Mouse (Mus musculus): ENCODE measurements around the gene Ntm. TPM values are rescaled to one million over a fixed set of nuclear protein-coding genes. Genes with fewer than 3 reads are reported as not detected.
A peak's percentile ranks its signal among the peaks of the same experiment; 100 is the strongest.

The Ntm gene
- polyA plus RNA-seq, 1 experiment from 2014 or later, result 22.6 TPM

DNA sequence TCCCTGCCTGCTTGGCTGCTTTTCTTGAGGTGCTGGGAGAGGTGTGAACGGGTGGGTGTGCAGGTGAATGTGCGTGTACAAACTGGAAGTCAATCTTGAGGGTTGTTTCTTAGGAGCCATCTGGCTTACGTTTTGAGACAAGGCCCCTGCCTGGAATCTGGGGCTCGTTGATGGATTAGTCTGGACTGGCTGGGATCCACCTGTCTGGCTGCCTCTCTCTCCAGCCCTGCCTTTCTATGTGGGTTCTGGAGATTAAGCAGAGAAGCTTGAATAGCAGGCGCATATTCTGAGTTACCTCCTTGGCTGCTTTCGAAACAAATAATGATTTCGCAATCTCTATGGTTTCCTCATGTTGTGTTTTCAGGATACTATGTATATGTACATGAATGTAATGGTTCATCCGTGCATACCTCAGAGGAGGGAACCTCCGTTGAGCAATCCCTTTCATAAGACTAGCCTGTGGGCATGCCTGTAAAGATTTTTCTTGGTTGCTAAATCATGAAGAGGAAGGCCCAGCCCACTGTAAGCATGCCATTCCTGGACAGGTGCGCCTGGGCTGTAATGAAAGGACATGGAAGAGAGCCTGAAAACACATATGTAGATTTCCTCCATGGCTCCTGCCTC is 499.9 kb downstream of the Ntm start:
- no peak overlapping the region for H3K4me2 ChIP-seq (ENCODE audit: low read depth)
- H3K4me1 ChIP-seq (ENCODE audit: control insufficient read depth, insufficient read depth, low read length), result no peaks in the 10 kb centered on the region
- no peak for ATAC-seq (ENCODE audit: insufficient read depth, low FRiP score, low TSS enrichment)
- no peak for DNase-seq (ENCODE audit: low spot score)
- no peaks in the 10 kb centered on the region for H3K36me3 ChIP-seq (ENCODE audit: control insufficient read depth, insufficient read depth, low read length)
- H3K9me3 ChIP-seq (ENCODE audit: control insufficient read depth, low read length), result no peaks in the 10 kb centered on the region
- H3K4me3 ChIP-seq (ENCODE audit: low read depth, low read length), result no peak overlapping the region
- H3K27me3 ChIP-seq (ENCODE audit: control insufficient read depth, insufficient read depth, low read length), result no peaks in the 10 kb centered on the region
- H3K9ac ChIP-seq (ENCODE audit: low read length), result no peak overlapping the region
- H3K27ac ChIP-seq (ENCODE audit: low read depth, low read length), result no peak overlapping the region
- WGBS, result 85% methylated on average over 10 of the region's 10 CpGs

DNA sequence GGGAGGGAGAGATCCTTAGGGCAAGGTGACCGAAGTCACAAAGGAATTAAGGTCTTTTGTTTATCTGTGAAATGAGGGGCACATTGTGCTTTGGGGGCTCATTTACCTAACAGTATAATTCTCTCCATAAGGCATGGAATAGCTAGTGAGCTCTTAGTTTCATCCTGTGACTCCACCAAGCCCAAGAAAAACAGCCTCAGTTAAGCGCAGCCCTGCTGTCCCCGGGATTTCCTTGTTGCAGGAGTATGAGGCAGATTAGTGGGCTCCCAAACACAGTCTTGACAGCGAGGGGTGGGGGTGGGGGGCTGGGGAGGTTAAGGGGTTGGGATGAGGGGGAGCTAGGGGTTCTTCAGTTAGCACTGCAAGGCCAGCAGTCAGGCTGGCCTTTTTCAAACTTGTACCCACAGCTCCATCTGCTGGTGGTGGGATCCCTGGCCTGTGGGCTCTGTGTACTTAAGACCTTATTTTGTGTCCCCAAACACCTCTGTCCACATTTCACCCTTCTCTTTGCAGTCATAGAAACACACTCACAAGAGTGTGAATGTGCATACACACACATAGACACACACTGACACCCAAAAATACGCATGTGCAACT is 504.9 kb downstream of the Ntm start:
- no peaks in the 10 kb centered on the region for H3K4me1 ChIP-seq (ENCODE audit: control insufficient read depth, insufficient read depth, low read length)
- 11% methylated on average over 5 of the region's 5 CpGs for WGBS
- H3K4me3 ChIP-seq (ENCODE audit: low read depth, low read length), result no peak overlapping the region
- H3K9me3 ChIP-seq (ENCODE audit: control insufficient read depth, low read length), result no peaks in the 10 kb centered on the region
- H3K27ac ChIP-seq (ENCODE audit: low read depth, low read length), result no peak overlapping the region
- H3K27me3 ChIP-seq (ENCODE audit: control insufficient read depth, insufficient read depth, low read length), result no peaks in the 10 kb centered on the region
- no peak overlapping the region for H3K4me2 ChIP-seq (ENCODE audit: low read depth)
- peak; percentile 86 for DNase-seq (ENCODE audit: low spot score)
- no peak overlapping the region for H3K9ac ChIP-seq (ENCODE audit: low read length)
- no peak for ATAC-seq (ENCODE audit: insufficient read depth, low FRiP score, low TSS enrichment)
- H3K36me3 ChIP-seq (ENCODE audit: control insufficient read depth, insufficient read depth, low read length), result no peaks in the 10 kb centered on the region

DNA sequence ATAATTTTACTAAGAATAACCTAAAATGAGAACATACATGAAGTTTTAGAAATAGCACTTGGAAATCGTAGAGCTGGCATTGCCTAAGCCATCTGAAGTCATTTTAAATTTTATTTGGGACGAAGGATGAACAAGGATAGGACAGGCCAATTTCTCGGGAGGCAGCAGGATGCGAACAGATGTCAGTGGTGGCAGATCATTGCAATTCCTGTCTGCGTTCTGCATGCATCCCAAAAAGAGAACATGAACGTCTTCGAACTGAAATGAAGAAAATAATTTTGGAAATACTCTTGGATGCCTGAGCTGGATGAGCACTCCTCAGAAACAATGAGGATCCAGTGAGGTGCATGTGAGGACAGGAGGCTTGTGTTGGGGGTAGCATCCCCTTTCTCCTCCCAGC is 506.9 kb downstream of the Ntm start:
- Histone ChIP-seq H3K27ac (ENCODE audit: low read depth, low read length) (no peak overlapping the region), H3K4me3 (ENCODE audit: low read depth, low read length) (no peak overlapping the region), H3K4me1 (ENCODE audit: control insufficient read depth, insufficient read depth, low read length) (no peaks in the 10 kb centered on the region), H3K36me3 (ENCODE audit: control insufficient read depth, insufficient read depth, low read length) (no peaks in the 10 kb centered on the region), H3K4me2 (ENCODE audit: low read depth) (no peak overlapping the region), H3K9me3 (ENCODE audit: control insufficient read depth, low read length) (no peaks in the 10 kb centered on the region), H3K9ac (ENCODE audit: low read length) (no peak overlapping the region), H3K27me3 (ENCODE audit: control insufficient read depth, insufficient read depth, low read length) (no peaks in the 10 kb centered on the region)
- ATAC-seq (ENCODE audit: insufficient read depth, low FRiP score, low TSS enrichment), result no peak
- no peak for DNase-seq (ENCODE audit: low spot score)
- 88% methylated on average over 7 of the region's 7 CpGs for WGBS

DNA sequence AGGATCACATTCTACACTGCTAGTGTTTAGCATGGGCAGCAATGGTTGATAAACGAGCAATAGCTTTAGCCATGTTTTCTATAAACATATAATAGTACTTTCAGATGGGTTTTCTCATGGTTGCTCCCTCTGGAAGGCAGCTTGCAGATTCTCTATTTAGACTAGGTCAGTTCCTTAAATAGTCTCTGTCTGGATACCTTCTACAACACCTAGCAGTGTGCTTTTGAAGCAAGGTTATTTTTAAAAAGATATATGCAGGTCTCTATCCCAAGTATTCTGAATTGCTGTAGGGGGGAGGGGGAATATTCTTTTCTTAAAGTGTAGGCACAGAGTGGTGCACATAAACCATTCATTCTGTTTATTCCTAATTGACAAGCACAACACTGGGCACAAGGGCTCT is 511.7 kb downstream of the Ntm start:
- H3K27ac ChIP-seq (ENCODE audit: low read depth, low read length), result no peak overlapping the region
- ATAC-seq (ENCODE audit: insufficient read depth, low FRiP score, low TSS enrichment) (no peak), DNase-seq (ENCODE audit: low spot score) (no peak)
- H3K4me1 ChIP-seq (ENCODE audit: control insufficient read depth, insufficient read depth, low read length), result no peaks in the 10 kb centered on the region
- H3K9me3 ChIP-seq (ENCODE audit: control insufficient read depth, low read length), result no peaks in the 10 kb centered on the region
- H3K27me3 ChIP-seq (ENCODE audit: control insufficient read depth, insufficient read depth, low read length), result no peaks in the 10 kb centered on the region
- H3K4me3 ChIP-seq (ENCODE audit: low read depth, low read length), result no peak overlapping the region
- WGBS, result 82% methylated on average over 1 of the region's 1 CpGs
- H3K4me2 ChIP-seq (ENCODE audit: low read depth), result no peak overlapping the region
- H3K9ac ChIP-seq (ENCODE audit: low read length), result no peak overlapping the region
- no peaks in the 10 kb centered on the region for H3K36me3 ChIP-seq (ENCODE audit: control insufficient read depth, insufficient read depth, low read length)

DNA sequence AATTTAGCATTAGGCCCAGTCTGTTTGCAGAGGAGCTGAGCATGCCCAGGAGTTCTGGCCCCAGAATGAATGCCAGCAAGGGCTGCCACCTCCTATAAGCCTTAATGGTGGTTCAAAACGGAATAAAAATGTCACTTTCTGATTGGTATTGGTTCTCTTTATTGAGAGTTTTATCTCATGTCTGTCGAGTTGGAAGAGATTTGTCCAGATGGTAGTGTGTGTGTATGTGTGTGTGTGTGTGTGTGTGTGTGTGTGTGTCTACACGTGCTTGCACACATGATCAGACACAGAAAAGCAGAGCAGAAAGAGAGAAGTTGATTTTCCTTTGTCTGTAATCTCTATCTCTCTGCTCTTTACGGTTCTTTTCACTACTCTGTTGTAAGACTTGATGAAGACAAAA is 518.9 kb downstream of the Ntm start:
- Histone ChIP-seq H3K9me3 (ENCODE audit: control insufficient read depth, low read length) (no peaks in the 10 kb centered on the region), H3K36me3 (ENCODE audit: control insufficient read depth, insufficient read depth, low read length) (no peaks in the 10 kb centered on the region), H3K4me2 (ENCODE audit: low read depth) (no peak overlapping the region), H3K27ac (ENCODE audit: low read depth, low read length) (no peak overlapping the region), H3K9ac (ENCODE audit: low read length) (no peak overlapping the region), H3K27me3 (ENCODE audit: control insufficient read depth, insufficient read depth, low read length) (no peaks in the 10 kb centered on the region), H3K4me1 (ENCODE audit: control insufficient read depth, insufficient read depth, low read length) (no peaks in the 10 kb centered on the region), H3K4me3 (ENCODE audit: low read depth, low read length) (no peak overlapping the region)
- no peak for DNase-seq (ENCODE audit: low spot score)
- no peak for ATAC-seq (ENCODE audit: insufficient read depth, low FRiP score, low TSS enrichment)
- WGBS, result 59% methylated on average over 4 of the region's 4 CpGs

DNA sequence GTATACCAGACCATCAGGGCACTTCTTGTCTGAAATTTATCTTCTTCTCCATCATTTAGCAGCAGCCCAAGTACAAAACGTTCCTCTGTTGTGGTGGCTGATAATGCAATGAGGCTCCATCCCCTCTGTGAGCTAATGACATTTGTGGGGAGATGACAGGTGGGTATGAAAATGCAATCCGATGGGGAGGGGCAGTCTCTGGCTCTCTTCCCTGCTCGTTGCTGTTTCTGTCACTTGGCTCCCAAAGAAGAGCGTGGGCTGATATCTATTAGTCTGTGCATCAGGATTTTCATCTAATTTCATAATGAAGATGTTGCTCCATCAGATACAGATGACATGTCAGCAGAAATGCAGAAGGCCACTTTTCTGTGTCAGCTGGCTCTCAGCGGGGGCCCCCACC is 523.5 kb downstream of the Ntm start:
- H3K9me3 ChIP-seq (ENCODE audit: control insufficient read depth, low read length), result no peaks in the 10 kb centered on the region
- H3K4me3 ChIP-seq (ENCODE audit: low read depth, low read length), result no peak overlapping the region
- DNase-seq (ENCODE audit: low spot score) (no peak), ATAC-seq (ENCODE audit: insufficient read depth, low FRiP score, low TSS enrichment) (no peak)
- no peak overlapping the region for H3K9ac ChIP-seq (ENCODE audit: low read length)
- no peaks in the 10 kb centered on the region for H3K4me1 ChIP-seq (ENCODE audit: control insufficient read depth, insufficient read depth, low read length)
- no peaks in the 10 kb centered on the region for H3K36me3 ChIP-seq (ENCODE audit: control insufficient read depth, insufficient read depth, low read length)
- H3K27ac ChIP-seq (ENCODE audit: low read depth, low read length), result no peak overlapping the region
- H3K27me3 ChIP-seq (ENCODE audit: control insufficient read depth, insufficient read depth, low read length), result no peaks in the 10 kb centered on the region
- no peak overlapping the region for H3K4me2 ChIP-seq (ENCODE audit: low read depth)
- WGBS, result 75% methylated on average over 5 of the region's 5 CpGs

DNA sequence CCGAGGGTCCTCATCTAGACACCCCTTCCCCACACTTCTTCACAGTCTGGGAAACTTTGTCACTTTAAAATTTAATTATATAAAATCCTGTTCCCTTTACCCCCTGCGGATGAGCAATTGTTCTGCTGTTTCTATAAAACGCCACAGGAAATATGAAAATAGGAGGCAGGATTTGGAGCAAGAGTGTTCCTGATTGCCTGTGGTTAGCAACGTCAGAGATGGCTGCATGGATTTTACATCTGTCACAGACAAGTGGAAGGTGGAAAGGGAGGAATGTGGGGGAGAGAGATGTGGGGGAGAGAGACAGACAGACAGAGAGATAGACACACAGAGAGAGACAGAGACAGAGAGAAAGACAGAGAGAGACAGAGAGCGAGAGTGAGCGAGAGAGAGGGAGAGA is 528.3 kb downstream of the Ntm start:
- Histone ChIP-seq H3K4me3 (ENCODE audit: low read depth, low read length) (no peak overlapping the region), H3K4me1 (ENCODE audit: control insufficient read depth, insufficient read depth, low read length) (peaks cover 6% of the 10 kb centered on the region; the same call in 1 of the 2 replicates), H3K27me3 (ENCODE audit: control insufficient read depth, insufficient read depth, low read length) (no peaks in the 10 kb centered on the region), H3K4me2 (ENCODE audit: low read depth) (no peak overlapping the region), H3K36me3 (ENCODE audit: control insufficient read depth, insufficient read depth, low read length) (no peaks in the 10 kb centered on the region), H3K9ac (ENCODE audit: low read length) (no peak overlapping the region), H3K9me3 (ENCODE audit: control insufficient read depth, low read length) (no peaks in the 10 kb centered on the region), H3K27ac (ENCODE audit: low read depth, low read length) (no peak overlapping the region)
- WGBS, result 43% methylated on average over 6 of the region's 6 CpGs
- ATAC-seq (ENCODE audit: insufficient read depth, low FRiP score, low TSS enrichment) (no peak), DNase-seq (ENCODE audit: low spot score) (no peak)

DNA sequence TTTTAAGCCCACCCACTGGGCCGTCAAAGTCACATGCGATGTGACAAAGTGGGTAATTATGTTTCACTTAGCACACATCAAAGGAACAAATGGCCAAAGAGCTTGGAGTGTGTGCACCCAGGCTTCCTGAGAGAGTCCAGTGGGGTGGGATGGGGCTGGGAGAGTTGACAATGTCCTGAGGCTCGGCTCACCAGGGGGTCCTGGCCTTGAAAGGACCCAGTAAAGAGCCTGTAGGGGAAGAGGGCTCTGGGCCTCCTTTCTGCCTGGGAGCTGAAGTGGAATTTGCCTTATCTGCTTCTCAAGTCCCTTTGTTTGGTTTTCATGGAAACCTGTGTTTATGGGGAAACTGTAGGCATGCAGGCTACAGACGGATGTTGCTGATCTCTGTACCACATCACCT is 529.0 kb downstream of the Ntm start:
- H3K27ac ChIP-seq (ENCODE audit: low read depth, low read length), result no peak overlapping the region
- no peak overlapping the region for H3K4me3 ChIP-seq (ENCODE audit: low read depth, low read length)
- WGBS, result 2% methylated on average over 4 of the region's 4 CpGs
- H3K4me1 ChIP-seq (ENCODE audit: control insufficient read depth, insufficient read depth, low read length), result peaks cover 6% of the 10 kb centered on the region; the same call in 1 of the 2 replicates
- no peaks in the 10 kb centered on the region for H3K36me3 ChIP-seq (ENCODE audit: control insufficient read depth, insufficient read depth, low read length)
- DNase-seq (ENCODE audit: low spot score) (peak; percentile 53), ATAC-seq (ENCODE audit: insufficient read depth, low FRiP score, low TSS enrichment) (no peak)
- no peak overlapping the region for H3K4me2 ChIP-seq (ENCODE audit: low read depth)
- H3K9me3 ChIP-seq (ENCODE audit: control insufficient read depth, low read length), result no peaks in the 10 kb centered on the region
- no peaks in the 10 kb centered on the region for H3K27me3 ChIP-seq (ENCODE audit: control insufficient read depth, insufficient read depth, low read length)
- H3K9ac ChIP-seq (ENCODE audit: low read length), result no peak overlapping the region

DNA sequence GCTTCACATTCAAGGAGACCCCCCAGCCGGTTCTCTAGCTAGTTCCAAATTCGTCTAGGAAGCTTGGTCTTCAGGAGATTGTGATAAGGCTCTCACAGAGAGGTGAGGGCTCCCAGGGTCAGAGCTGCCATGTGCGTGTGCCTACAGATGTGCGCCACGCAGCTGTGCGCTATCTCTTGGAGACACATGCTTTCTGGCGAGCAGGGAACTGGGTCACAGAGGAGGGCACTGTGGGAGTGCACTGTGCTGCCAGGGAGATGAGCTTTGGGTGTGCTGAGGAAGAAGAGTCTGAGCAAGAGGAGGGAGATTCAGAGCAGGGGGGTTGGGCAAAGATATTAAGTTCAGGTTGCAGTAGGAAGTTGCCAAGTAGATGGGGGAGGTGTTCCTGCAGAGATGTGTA is 529.8 kb downstream of the Ntm start:
- no peaks in the 10 kb centered on the region for H3K36me3 ChIP-seq (ENCODE audit: control insufficient read depth, insufficient read depth, low read length)
- WGBS, result 57% methylated on average over 7 of the region's 7 CpGs
- H3K9ac ChIP-seq (ENCODE audit: low read length), result no peak overlapping the region
- no peaks in the 10 kb centered on the region for H3K9me3 ChIP-seq (ENCODE audit: control insufficient read depth, low read length)
- H3K4me2 ChIP-seq (ENCODE audit: low read depth), result no peak overlapping the region
- ATAC-seq (ENCODE audit: insufficient read depth, low FRiP score, low TSS enrichment) (no peak), DNase-seq (ENCODE audit: low spot score) (no peak)
- no peak overlapping the region for H3K27ac ChIP-seq (ENCODE audit: low read depth, low read length)
- H3K4me1 ChIP-seq (ENCODE audit: control insufficient read depth, insufficient read depth, low read length), result peaks cover 9% of the 10 kb centered on the region; the same call in 1 of the 2 replicates
- H3K4me3 ChIP-seq (ENCODE audit: low read depth, low read length), result no peak overlapping the region
- H3K27me3 ChIP-seq (ENCODE audit: control insufficient read depth, insufficient read depth, low read length), result no peaks in the 10 kb centered on the region
